Mouse (Mus musculus): ENCODE measurements around the gene Klk12. TPM values are rescaled to one million over a fixed set of nuclear protein-coding genes. Genes with fewer than 3 reads are reported as not detected.

Klk12 gene
- polyA plus RNA-seq, 1 experiment from 2014 or later, result not detected

DNA sequence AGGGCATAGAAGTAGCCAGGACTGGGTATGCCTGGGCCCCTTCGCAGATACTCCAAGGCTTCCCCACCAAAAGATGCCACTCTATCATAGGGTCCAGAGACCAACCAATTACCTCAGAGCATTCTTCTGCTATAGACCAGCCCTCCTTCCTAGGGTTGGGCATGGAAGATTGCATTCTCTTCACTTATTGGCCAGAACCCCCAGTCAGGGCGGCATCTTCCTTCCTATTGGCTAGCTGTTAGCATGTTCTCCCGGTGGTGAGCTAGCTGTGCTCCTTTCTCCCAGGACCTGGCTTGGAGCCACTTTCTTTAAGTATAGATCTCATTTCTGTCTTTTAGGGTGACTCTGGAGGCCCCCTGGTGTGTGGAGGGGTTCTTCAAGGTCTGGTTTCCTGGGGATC, 4.2 kb downstream of the Klk12 start:
- 0 out of 2 replicates have a peak, but pooled peaks have one; percentile 34 for ATAC-seq
- H3K9ac ChIP-seq (replicated peaks; ENCODE audit: low read depth), result no peak overlapping the region
- no peak overlapping the region for H3K27ac ChIP-seq (ENCODE audit: low read length)
- no peak overlapping the region for H3K4me2 ChIP-seq (replicated peaks; ENCODE audit: low read depth, low read length)
- no peak for TF ChIP-seq CTCF (IDR thresholded peaks at IDR 0.05)
- TF ChIP-seq EP300 (IDR thresholded peaks at IDR 0.05), result no peak
- no peaks in the 10 kb centered on the region for H3K27me3 ChIP-seq (replicated peaks; ENCODE audit: insufficient read depth, low read length)
- DNase-seq (ENCODE audit: low spot score), result no peak
- no peaks in the 10 kb centered on the region for H3K36me3 ChIP-seq (ENCODE audit: insufficient read depth, low read length)
- no peaks in the 10 kb centered on the region for H3K4me1 ChIP-seq (ENCODE audit: insufficient read depth, low read depth, low read length)
- no peaks in the 10 kb centered on the region for H3K9me3 ChIP-seq (ENCODE audit: low read length)
- no peak overlapping the region for H3K4me3 ChIP-seq (ENCODE audit: low read depth, low read length)
- 80% methylated on average over 3 of the region's 3 CpGs for WGBS

DNA sequence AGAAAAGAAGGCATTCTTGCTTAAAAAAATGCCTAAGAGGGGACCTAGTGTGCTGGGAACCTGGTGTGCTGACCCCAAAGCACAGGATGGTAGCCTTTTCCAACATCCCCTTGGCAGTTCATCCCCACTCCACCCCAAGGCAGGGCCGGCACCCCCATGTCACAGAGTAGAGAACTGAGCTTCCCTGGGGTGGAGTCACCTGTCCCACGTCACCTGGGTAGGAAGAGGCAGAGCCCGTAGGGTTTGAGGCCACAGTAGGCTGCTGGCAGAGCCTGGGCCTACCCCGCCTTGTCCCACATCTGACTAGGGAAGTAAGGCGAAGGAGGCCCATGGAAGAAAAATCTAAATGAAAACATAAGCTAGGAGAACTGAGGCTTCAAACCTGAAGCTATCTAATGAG, 5.7 kb downstream of the Klk12 start, which contains the start of gene Klk11:
Gene Klk11, plus strand, starts transcription at position 241 of the 400 bp plus-strand sequence.
- Histone ChIP-seq H3K27me3 (replicated peaks; ENCODE audit: insufficient read depth, low read length) (no peaks in the 10 kb centered on the region), H3K9ac (replicated peaks; ENCODE audit: low read depth) (no peak within 1 kb of the TSS), H3K4me3 (ENCODE audit: low read depth, low read length) (no peak within 1 kb of the TSS), H3K9me3 (ENCODE audit: low read length) (no peaks in the 10 kb centered on the region), H3K4me1 (ENCODE audit: insufficient read depth, low read depth, low read length) (no peaks in the 10 kb centered on the region), H3K36me3 (ENCODE audit: insufficient read depth, low read length) (no peaks in the 10 kb centered on the region), H3K27ac (ENCODE audit: low read length) (no peak within 1 kb of the TSS), H3K4me2 (replicated peaks; ENCODE audit: low read depth, low read length) (no peak within 1 kb of the TSS)
- TF ChIP-seq EP300 (IDR thresholded peaks at IDR 0.05), result no peak
- TF ChIP-seq CTCF (IDR thresholded peaks at IDR 0.05), result no peak
- 85% methylated on average over 5 of the region's 5 CpGs for WGBS
- DNase-seq (ENCODE audit: low spot score) (no peak), ATAC-seq (no peak)

DNA sequence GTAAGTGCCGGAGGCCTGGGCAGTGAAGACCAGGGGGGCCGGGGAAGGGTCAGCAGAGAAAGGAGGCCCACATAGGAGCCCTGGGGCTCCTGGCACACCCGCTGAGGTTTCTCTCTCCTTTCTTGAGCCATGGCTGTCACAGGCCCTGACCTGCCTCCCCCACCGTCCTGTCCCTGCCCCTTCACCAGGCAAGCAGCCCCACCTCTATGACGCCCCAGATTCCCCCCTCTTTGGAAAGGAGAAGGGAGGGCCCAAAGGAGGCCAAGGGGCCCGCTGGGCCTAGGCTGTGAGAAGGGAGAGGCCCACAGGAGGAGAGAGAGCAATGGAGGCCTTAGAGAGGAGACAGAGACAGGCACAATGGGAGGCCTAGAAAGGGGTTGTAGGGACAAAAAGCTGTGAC, 6.1 kb downstream of the Klk12 start:
- Histone ChIP-seq H3K36me3 (ENCODE audit: insufficient read depth, low read length) (no peaks in the 10 kb centered on the region), H3K4me3 (ENCODE audit: low read depth, low read length) (no peak overlapping the region), H3K9me3 (ENCODE audit: low read length) (no peaks in the 10 kb centered on the region), H3K27me3 (replicated peaks; ENCODE audit: insufficient read depth, low read length) (no peaks in the 10 kb centered on the region), H3K4me2 (replicated peaks; ENCODE audit: low read depth, low read length) (no peak overlapping the region), H3K4me1 (ENCODE audit: insufficient read depth, low read depth, low read length) (no peaks in the 10 kb centered on the region), H3K27ac (ENCODE audit: low read length) (no peak overlapping the region), H3K9ac (replicated peaks; ENCODE audit: low read depth) (no peak overlapping the region)
- no peak for TF ChIP-seq EP300 (IDR thresholded peaks at IDR 0.05)
- TF ChIP-seq CTCF (IDR thresholded peaks at IDR 0.05), result no peak
- no peak for ATAC-seq
- 61% methylated on average over 6 of the region's 6 CpGs for WGBS
- no peak for DNase-seq (ENCODE audit: low spot score)

DNA sequence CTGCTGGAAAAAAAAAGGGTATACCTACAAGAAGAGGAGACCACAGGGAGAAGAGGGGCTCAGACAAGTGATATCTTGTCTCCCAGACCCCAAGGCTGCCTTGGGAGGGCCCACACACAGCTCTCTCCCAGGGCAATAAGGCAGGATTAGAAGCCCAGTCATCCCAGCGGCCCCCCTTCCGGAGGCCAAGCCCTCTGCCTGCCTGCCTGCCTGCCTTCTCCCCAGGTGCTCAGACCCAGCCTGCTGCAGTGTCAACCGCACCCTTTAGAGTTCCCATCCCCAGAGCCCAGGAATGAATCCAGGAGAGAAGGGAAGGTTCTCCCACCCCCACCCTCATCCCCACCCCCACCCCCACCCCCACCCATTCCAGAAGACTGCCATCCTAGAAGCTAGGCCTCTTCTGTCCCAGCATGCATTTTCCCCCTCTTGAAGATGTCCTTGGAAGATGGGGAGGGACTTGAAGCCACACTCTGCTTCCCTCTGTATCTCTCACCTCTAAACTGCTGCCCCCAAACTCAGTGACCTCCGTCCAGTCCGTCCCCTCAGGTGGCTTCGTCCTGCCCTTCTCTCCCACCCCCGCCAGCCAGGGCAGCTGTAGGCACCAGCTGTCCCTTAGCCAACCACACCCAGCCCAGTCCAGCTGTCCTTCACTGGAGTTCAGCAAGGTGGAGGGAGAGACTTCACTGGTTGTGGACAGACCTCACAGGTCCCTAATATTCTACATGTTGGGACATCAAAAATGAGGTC, 6.8 kb downstream of the Klk12 start:
- peaks cover 2% of the 10 kb centered on the region; the same call in 1 of the 2 replicates for H3K4me1 ChIP-seq (ENCODE audit: insufficient read depth, low read depth, low read length)
- no peaks in the 10 kb centered on the region for H3K9me3 ChIP-seq (ENCODE audit: low read length)
- no peaks in the 10 kb centered on the region for H3K27me3 ChIP-seq (replicated peaks; ENCODE audit: insufficient read depth, low read length)
- no peak overlapping the region for H3K9ac ChIP-seq (replicated peaks; ENCODE audit: low read depth)
- DNase-seq (ENCODE audit: low spot score), result no peak
- no peak for ATAC-seq
- TF ChIP-seq CTCF (IDR thresholded peaks at IDR 0.05), result no peak
- TF ChIP-seq EP300 (IDR thresholded peaks at IDR 0.05), result no peak
- no peaks in the 10 kb centered on the region for H3K36me3 ChIP-seq (ENCODE audit: insufficient read depth, low read length)
- H3K4me2 ChIP-seq (replicated peaks; ENCODE audit: low read depth, low read length), result no peak overlapping the region
- no peak overlapping the region for H3K27ac ChIP-seq (ENCODE audit: low read length)
- H3K4me3 ChIP-seq (ENCODE audit: low read depth, low read length), result no peak overlapping the region
- WGBS, result 56% methylated on average over 7 of the region's 7 CpGs

DNA sequence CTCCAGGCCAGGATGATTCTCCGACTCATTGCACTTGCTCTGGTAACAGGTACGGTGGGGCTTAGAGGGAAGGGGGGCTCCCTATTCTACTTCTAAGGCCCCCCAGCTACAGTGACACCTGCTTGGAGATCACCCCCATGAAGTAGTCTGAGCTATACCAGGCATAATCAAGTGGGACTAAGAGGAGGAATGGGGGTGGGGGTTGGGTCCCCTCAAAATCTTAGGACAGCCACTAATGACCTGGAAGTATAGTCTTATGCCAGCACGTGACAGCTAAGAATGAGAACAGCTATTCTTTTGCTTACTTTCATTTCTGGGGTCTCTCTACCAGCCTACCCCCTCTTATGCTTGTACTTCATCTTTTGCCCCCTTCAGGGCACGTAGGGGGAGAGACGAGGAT, 7.8 kb downstream of the Klk12 start:
- Histone ChIP-seq H3K4me1 (ENCODE audit: insufficient read depth, low read depth, low read length) (peaks cover 3% of the 10 kb centered on the region; the same call in 1 of the 2 replicates), H3K9ac (replicated peaks; ENCODE audit: low read depth) (no peak overlapping the region), H3K27ac (ENCODE audit: low read length) (no peak overlapping the region), H3K4me3 (ENCODE audit: low read depth, low read length) (no peak overlapping the region), H3K36me3 (ENCODE audit: insufficient read depth, low read length) (no peaks in the 10 kb centered on the region), H3K4me2 (replicated peaks; ENCODE audit: low read depth, low read length) (no peak overlapping the region), H3K27me3 (replicated peaks; ENCODE audit: insufficient read depth, low read length) (no peaks in the 10 kb centered on the region), H3K9me3 (ENCODE audit: low read length) (no peaks in the 10 kb centered on the region)
- WGBS, result 80% methylated on average over 5 of the region's 5 CpGs
- TF ChIP-seq EP300 (IDR thresholded peaks at IDR 0.05) (no peak), CTCF (IDR thresholded peaks at IDR 0.05) (no peak)
- ATAC-seq, result no peak
- no peak for DNase-seq (ENCODE audit: low spot score)

DNA sequence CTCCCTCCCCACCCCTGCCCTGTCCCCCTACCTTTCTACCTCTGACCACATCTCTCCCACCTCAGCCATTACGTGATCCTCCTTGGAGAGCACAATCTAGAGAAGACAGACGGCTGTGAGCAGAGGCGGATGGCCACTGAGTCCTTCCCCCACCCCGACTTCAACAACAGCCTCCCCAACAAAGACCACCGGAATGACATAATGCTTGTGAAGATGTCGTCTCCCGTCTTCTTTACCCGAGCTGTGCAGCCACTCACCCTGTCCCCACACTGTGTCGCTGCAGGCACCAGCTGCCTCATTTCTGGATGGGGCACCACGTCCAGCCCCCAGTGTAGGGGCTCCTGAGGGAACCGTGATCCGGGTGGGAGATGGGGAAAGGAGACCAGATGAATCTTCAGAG, 8.7 kb downstream of the Klk12 start:
- TF ChIP-seq EP300 (IDR thresholded peaks at IDR 0.05), result no peak
- TF ChIP-seq CTCF (IDR thresholded peaks at IDR 0.05), result no peak
- H3K4me2 ChIP-seq (replicated peaks; ENCODE audit: low read depth, low read length), result no peak overlapping the region
- H3K9ac ChIP-seq (replicated peaks; ENCODE audit: low read depth), result no peak overlapping the region
- peaks cover 3% of the 10 kb centered on the region; the same call in 1 of the 2 replicates for H3K4me1 ChIP-seq (ENCODE audit: insufficient read depth, low read depth, low read length)
- H3K36me3 ChIP-seq (ENCODE audit: insufficient read depth, low read length), result no peaks in the 10 kb centered on the region
- H3K27me3 ChIP-seq (replicated peaks; ENCODE audit: insufficient read depth, low read length), result no peaks in the 10 kb centered on the region
- DNase-seq (ENCODE audit: low spot score), result no peak
- H3K27ac ChIP-seq (ENCODE audit: low read length), result no peak overlapping the region
- ATAC-seq, result no peak
- no peak overlapping the region for H3K4me3 ChIP-seq (ENCODE audit: low read depth, low read length)
- 84% methylated on average over 12 of the region's 12 CpGs for WGBS
- H3K9me3 ChIP-seq (ENCODE audit: low read length), result no peaks in the 10 kb centered on the region
